Mouse (Mus musculus): ENCODE data around the gene Coq8b.

The Coq8b gene

DNA sequence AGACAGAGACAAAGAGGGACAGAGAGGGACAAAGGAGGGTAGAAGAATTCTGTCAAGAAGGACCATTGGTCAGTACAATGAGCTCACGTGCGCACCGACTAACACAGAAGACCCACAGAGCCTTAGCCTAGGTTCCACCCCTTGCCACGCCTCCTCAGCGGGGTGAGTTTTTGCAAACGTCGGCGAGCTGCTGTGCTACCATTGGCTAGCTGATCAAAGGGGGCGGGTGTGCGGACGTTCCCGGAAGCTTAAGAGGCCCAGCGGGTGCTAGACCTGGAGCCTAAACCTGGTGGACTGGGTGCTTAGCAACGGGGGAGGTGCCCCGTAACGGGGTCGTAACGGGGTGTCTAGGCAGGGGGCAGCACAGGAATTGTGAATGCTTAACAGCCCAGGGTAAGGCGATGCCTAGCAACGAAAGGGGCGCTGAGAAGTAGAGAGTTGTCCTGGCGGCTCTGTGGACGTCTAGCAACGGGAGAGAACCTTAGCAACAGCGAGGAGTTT lies at the start of gene Coq8b:
Coq8b (plus strand) TSS at position 243 of the 501 bp plus-strand sequence.
- DNase-seq (ENCODE audit: low spot score): peak; percentile 92

GRCm38 (mm10) chr7:27184964-27185363 lies 47.9 kb upstream of the Coq8b start:
- peak; percentile 43 for DNase-seq (ENCODE audit: low spot score)

- DNase-seq (ENCODE audit: low spot score): no peak
Observed at GRCm38 (mm10) chr7:27185986-27186385, 46.8 kb upstream of the Coq8b start.

DNA sequence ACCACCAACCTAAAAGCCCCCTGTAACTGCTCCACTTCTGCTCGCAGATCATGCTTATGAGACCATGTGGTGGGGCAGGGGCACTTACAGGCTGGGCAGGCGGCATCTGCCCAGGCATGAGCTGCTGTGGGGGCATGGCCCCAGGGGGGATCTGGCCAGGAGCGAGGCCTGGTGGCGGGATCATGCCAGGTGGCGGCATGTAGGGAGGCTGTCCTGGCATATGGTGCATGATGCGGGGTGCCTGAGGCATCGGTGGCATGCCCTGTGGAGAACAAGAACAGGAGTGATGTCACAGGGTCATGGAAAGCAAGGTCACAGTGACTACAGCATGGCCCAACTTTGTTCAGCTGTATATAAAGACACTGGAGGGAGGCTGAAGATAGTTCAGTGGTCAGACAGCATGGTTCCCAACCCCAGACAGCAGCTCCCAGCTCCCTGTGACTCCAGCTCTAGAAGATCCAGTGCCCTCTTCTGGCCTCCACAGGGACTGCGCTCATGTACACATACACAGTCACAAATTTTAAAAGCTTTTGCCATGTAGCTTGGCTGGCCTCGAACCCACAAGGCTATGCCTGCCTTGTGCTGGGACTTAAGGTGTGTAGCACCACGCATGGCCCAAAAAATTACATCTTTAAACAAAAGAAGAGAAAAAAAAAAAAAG lies 43.4 kb upstream of the Coq8b start:
- no peak for DNase-seq (ENCODE audit: low spot score)

DNA sequence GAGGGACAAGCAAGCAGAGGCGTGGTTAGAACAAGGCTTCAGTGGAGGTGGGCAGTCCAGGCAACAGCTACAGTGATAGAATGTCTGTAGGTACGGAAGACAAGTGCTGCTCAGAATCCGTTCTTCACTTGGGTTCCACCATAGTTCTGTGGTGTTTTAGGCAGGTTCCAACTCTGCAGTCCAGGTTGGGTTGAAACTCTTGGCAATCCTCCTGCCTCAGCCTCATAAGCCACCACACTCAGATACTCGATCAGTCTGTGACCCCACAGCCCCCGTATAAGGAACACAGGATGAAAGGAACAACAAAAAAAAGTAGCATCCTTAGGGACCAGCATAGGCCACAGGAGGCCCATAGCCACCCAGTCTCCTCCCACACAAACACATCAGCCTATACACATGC lies 40.4 kb upstream of the Coq8b start:
- DNase-seq (ENCODE audit: low spot score): no peak

GRCm38 (mm10) chr7:27193731-27194130 lies 39.1 kb upstream of the Coq8b start:
- no peak for DNase-seq (ENCODE audit: low spot score)

GRCm38 (mm10) chr7:27195681-27196611 lies 36.9 kb upstream of the Coq8b start, which contains the start of the genes BC024978 and Snrpa:
Gene BC024978 (plus strand): TSS chr7:27195781.
Gene Snrpa (minus strand): TSS chr7:27196271.
- peak; percentile 98 for DNase-seq (ENCODE audit: low spot score)

DNA sequence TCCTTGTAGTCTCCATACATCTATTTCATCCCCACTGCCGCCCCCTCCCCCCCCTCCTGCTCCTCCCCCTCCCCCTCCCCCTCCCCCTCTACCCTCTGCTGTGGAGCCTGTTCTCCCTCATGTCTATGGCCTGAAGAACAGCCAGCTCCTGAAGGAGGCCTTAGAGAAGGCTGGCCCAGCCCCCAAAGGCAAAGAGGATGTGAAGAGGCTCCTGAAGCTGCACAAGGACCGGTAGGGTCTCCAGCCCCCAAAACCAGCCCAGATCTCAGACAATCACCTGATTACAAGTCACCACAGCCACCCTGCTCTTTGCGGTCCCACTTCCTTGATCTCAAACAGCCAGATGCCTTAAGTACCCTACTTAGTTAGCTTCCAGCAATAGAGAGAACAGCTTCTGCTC lies 35.7 kb upstream of the Coq8b start:
- no peak for DNase-seq (ENCODE audit: low spot score)

DNA sequence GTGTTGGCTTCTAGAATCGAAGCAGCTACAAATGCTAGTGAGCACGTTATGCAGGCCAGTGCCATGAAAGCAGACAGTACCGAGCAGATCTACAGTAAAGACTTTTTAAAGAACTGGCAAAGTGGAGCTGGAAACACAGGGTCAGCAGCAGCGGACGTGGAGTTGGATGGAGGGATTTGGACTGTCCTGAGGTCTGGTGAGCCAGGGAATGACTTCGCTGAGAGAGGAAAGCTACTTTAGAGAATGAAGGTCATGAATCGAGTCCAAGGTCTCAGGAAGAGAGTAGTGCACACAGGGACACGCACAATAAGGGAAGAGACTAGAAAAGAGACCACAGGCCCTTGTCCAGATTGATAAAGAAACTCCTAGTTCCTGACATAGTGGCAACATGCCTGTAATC lies 35.2 kb upstream of the Coq8b start:
- DNase-seq (ENCODE audit: low spot score): no peak

DNA sequence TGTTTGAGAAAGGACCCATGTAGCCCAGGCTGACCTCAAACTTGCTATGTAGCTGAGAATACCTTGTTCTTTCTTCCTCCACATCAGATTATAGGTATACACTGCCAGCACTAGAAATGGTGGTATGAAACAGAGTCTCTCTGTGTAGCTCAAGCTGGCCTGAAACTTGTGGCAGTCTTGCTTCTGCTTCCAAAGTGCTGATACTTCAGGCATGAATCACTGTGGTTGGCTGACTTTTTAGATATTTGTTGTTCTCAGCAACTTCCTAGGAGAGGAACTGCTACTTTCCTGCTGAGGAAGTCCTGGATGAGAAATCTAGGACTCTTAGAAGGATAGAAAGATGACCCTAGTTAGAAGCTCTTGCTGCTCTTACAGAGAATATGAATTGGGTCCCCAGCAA lies 34.5 kb upstream of the Coq8b start:
- DNase-seq (ENCODE audit: low spot score): no peak

GRCm38 (mm10) chr7:27198779-27199178 lies 34.0 kb upstream of the Coq8b start:
- no peak for DNase-seq (ENCODE audit: low spot score)

GRCm38 (mm10) chr7:27203730-27204449 lies 28.9 kb upstream of the Coq8b start:
- no peak for DNase-seq (ENCODE audit: low spot score)

DNA sequence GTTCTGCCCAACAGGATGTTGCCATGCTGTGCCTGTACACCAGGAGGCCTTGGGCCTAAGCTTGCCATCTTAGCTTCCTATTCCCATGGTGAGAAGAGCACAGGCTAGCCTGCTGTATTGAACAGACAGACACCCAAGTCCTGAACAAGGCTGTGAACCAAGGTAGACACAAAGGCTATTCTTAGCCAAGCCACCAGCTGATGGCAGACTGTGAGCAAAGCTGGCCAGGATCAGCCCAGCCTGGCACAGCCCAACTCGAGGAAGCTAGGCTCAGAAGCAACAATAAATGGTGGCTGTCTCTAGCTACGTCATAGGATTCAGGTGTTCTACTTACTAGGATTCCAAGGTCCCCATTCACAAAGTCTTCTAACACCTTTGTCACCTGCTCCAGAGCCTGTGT lies 20.2 kb upstream of the Coq8b start:
- no peak for DNase-seq (ENCODE audit: low spot score)

- DNase-seq (ENCODE audit: low spot score): no peak
Observed at GRCm38 (mm10) chr7:27218586-27218985, 14.2 kb upstream of the Coq8b start.

DNA sequence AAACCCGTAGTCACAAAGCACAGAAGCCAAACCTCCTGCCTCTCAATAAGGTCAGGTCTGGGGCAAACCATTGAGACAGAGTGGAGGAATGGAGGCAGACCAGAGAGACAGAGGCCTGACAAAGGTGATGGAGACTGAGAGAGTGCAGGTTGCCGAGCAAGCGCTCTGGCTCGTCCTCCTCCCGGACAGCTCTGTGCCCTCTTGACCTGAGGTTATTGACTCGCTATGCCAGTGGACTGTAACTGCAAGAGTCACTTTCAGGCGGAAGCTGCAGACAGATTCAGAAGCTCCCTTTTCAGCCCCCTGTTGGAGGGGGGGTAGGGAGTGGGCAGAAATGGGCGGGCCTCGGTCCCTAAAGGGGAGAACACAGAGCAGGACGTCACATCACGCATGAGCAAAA lies 12.9 kb upstream of the Coq8b start:
- no peak for DNase-seq (ENCODE audit: low spot score)

- no peak for DNase-seq (ENCODE audit: low spot score)
Observed at GRCm38 (mm10) chr7:27221939-27222338, 10.9 kb upstream of the Coq8b start.

GRCm38 (mm10) chr7:27222538-27222937 lies 10.3 kb upstream of the Coq8b start:
- DNase-seq (ENCODE audit: low spot score): no peak

GRCm38 (mm10) chr7:27224877-27225575 lies 7.8 kb upstream of the Coq8b start:
- DNase-seq (ENCODE audit: low spot score): no peak

DNA sequence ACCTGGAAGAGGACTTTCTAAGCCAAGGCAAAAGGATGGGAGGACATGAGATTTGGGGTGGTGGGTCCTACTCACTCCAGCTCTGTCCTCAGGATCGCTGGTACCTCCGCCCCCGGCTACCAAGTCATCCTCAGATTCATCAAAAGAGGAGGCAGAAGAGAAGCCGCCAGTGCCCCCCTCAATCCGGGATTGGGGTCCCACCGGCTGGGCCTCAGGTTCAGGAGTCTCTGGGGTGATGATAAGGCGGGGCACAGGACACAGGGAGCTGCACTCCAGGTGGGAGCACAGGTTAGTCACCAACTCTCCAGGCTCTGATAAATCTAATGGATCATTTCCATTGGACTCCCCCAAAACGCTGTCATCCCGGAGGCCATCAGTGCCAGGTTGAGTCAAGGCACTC lies 5.5 kb upstream of the Coq8b start:
- DNase-seq (ENCODE audit: low spot score): no peak

GRCm38 (mm10) chr7:27227676-27228075 lies 5.1 kb upstream of the Coq8b start:
- DNase-seq (ENCODE audit: low spot score): no peak

GRCm38 (mm10) chr7:27228281-27228821 lies 4.5 kb upstream of the Coq8b start, which contains the start of gene Itpkc:
Gene Itpkc (minus strand): TSS chr7:27228661.
- peak; percentile 93 for DNase-seq (ENCODE audit: low spot score)

Measured in T-cell, adult 2 months (primary cell).